Mouse (Mus musculus): ENCODE measurements around the gene Slc41a3.

GRCm38 (mm10) chr6:90648391-90648790 lies 43.9 kb downstream of the Slc41a3 start:
- no peak for TF ChIP-seq CTCF (IDR thresholded peaks at IDR 0.05; ENCODE audit: low read depth)
- no peak for TF ChIP-seq EP300 (optimal IDR thresholded peaks at IDR 0.05)

Measured in stomach, postnatal 0 days (tissue).